Mouse (Mus musculus): ENCODE data around the gene Cbx3.
A peak's percentile ranks its signal among the peaks of the same experiment; 100 is the strongest.
"Not testable (repeated sequence)": the region's sequence is repeated elsewhere in the genome, so short reads cannot be mapped to it uniquely, and the experiment has no call there.

The Cbx3 gene

GRCm38 (mm10) chr6:51471179-51471505 lies 982 bp downstream of the Cbx3 start:
- DNase-seq = no peak

DNA sequence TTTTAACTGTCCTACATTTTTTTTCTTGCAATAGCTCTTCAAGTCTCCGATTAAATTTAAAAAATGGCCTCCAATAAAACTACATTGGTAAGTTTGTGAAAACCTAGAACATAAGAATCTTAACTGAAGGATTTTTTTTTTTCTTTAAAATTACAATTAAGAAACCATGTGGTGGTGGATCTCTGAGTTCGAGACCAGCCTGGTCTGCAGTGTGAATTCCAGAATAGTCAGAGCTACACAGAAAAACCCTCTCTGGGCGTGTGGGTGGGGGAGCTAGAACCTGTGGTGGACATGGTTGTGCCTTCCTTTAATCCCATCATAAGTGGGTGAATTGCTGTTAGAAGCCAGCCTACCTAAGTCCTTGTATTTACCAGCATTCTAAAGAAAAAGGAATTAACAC lies 1.6 kb downstream of the Cbx3 start:
- no peak for DNase-seq

- DNase-seq = no peak
These were observed 2.1 kb downstream of the Cbx3 start for GRCm38 (mm10) chr6:51472213-51472612.

GRCm38 (mm10) chr6:51479136-51479731 lies 9.1 kb downstream of the Cbx3 start:
- no peak for DNase-seq

DNA sequence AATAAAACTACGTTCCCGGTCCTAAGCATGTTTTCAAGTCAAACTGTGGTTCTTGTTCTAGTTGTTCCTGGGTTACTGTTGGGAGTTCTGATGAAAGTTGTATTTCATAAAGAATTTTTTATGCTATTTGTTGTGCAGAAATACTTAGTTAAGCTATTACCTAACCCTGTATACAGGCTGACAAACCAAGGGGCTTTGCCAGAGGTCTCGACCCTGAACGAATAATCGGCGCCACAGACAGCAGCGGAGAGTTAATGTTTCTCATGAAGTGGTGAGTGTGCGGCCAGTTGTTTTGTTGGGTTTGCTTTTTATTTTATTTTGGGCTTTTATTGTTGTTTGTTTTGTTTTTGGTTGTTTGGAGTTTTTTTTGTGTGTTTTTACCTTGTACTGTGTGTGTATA lies 11.4 kb downstream of the Cbx3 start:
- no peak for DNase-seq

DNA sequence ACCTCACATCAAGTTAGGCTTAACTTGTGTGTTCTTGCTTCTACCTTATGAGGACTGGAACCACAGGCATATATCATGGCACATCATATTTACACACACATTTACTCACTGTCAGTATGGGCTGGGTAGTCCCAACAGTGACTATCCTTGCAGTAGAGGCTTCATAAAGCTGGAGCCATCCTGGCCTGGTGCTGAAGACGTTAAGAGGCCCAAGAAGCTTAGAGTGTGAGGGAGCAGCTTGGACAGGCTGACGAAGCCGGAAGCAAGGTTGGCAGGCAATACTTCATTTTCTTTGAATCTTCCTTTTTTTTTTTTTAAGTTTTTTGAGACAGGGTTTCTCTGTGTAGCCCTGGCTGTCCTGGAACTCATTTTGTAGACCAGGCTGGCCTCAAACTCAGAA lies 13.7 kb downstream of the Cbx3 start:
- DNase-seq = no peak

DNA sequence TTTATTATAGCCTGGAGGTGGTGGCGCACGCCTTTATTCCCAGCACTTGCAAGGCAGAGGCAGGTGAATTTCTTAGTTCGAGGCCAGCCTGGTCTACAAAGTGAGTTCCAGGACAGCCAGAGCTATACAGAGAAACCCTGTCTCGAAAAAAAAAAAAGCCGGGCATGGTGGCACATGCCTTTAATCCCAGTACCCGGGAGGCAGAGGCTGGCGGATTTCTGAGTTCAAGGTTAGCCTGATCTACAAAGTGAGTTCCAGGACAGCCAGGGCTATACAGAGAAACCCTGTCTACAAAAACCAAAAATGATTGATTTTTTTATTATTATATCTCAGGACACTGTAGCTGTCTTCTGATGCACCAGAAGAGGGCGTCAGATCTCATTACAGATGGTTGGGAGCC lies 14.4 kb downstream of the Cbx3 start:
- not testable (repeated sequence) for DNase-seq

GRCm38 (mm10) chr6:51485646-51486045 lies 15.5 kb downstream of the Cbx3 start:
- DNase-seq = no peak

DNA sequence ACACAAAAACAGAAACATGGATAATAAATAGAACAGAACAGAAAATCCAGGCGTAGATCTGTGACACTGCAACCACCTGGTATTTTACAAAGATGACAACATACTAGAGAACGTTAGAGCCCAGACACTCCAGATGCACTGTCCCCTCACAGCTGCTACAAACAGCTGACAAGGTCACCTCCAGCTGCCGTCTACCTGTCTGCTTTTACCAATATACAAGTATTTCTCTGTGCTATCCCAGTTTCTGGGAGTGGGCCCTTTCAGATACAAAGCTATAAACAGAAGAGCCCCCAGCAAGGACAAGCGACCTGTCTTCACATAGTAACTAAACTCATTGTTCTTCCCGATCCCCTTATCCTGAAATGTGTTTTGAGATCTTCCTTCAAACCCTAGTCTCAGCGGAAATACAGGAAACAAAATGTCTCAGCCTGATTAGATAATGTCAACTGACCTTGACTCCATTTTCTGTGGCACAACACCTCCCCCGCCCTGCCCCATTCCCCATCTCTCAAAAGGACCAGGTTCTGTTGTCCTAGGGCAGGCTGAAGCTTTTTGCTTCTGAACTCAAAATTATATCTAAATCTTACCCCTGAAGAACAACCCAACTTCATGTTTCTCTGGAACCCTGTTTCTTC lies 16.0 kb downstream of the Cbx3 start:
- no peak for DNase-seq

GRCm38 (mm10) chr6:51486731-51487130 lies 16.6 kb downstream of the Cbx3 start:
- no peak for DNase-seq

DNA sequence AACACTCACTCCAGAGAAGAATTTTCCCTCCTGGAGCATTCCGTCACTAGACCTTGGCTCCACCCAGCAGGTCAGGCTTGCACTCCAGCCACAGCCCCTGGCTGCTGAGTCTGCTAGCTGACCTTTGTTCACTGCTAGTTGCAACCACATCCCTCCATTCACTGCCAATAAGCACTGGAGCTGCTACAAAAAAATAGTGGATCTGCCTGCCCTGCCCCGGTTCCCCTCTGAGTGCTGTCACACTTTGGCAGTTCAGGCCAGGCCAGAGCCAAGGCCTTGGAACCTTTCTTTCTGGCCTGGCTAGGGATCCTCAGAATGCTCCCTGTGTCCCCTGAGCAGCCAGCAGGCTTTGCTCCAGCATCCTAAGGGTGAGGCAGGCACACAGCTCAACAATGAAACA lies 19.6 kb downstream of the Cbx3 start:
- DNase-seq = no peak

DNA sequence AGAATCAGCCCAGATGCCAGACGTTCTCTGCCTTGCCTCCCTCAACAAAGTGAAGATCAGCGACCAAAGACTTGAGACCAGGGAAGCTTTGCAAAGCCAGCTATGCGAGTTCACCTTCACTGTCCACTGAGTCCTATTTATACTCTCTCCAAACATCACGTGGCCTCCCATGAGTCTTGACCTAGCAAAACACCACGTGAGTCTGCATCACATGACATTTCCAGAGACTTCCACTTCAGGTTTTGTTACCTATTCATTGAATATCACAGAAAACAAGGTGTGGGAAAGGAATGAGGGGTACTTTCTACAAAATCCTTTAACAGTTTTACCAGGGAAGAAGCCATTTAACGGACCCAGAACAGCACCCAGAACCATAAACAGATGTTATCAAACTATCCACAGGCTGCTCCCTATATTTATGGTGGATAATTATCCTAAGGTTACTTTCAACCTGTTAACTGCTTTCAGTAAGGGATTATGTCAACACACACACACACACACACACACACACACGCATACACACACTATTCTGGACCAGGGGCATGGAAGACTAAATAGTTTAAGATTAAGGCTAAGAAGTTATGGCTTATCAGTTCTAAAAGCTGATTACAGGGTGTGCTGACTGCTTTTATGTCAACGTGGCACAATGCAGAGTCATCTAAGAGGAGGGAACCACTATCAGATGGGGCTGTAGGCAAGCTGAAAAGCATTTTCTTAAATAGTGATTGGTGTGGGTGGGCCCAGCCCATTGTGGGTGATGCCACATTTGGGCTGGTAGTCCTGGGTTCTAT lies 27.4 kb downstream of the Cbx3 start:
- DNase-seq = no peak

DNA sequence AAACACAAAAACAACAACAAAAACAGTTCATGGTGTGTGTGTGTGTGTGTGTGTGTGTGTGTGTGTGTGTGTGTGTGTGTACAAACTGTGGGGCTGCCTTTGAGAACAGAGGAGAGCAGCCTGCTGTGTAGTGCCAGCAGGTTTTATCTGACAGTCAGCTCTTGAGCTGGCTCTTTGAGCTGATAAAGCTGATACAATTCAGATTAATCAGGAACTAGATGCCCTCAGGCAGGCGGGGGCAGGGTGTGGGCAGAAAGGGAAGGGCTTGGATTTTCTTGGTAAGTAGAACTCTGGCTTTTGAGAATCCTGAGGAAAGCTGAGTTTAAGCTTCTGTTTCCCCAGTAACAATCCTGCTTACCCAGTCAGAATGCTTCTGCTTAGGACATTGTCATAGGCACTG lies 35.5 kb downstream of the Cbx3 start:
- no peak for DNase-seq

DNA sequence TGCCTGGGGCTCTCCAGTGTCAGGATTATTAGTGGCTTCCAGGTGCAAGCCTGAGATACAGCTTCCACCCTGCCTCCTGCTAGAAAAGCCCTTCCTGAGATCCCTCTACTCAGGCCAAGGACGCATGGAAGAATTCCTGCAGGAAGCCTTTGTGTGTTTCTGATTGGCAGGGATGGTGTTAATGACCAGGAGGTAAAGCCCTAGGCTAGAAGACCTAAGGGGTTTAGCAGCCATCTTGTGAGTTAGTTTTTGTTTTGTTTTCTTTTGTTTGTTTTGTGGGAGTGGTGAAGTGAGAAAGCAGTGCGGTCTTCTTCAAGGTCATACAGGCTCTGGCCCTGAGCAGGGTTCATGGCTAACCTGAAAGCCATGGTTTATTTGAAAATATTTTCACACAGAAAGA lies 37.4 kb downstream of the Cbx3 start:
- DNase-seq = no peak

DNA sequence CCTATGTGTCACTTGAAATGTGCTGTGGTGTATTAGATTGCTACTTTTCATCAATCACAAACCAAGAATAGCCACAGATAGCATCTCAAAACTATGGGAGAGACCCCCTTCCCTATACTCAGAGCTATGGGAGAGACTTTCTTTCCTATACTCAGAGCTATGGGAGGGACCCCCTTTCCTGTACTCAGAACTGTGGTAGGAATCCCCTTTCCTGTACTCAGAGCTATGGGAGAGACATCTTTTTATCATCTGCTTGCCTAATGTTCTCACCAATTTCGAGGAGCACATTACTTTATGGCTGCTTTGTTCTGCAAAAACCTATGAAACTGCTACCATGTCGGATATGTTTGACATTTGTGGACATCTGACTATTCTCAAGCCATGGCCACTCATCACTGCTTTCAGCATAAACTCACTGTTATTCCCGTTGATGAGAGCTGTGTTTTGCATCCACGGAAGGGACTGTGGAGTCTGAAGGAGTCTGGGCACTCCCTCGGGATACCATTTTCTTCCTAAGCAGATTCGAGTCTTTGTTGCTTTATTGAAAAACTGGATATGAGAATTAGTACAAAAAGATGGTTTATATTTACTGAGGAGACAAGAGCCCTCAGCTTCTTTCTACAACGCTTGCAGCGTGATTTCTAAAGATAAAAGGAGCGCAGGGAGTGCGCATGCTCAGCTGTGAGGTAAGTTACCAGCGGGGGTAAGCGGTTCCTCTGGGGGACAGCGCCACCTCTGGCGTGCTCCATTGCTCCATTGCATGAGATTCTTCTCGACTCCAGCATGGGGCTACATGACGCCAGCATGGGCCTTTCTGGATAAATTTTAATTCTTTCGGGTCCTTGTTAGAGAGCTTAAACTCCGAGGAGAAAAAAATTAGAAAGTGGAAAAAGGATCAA lies 38.8 kb downstream of the Cbx3 start:
- peak; percentile 45 to 78 for DNase-seq

GRCm38 (mm10) chr6:51510094-51510493 lies 39.9 kb downstream of the Cbx3 start:
- DNase-seq = peak in 1 of 2 experiments; percentile 60

GRCm38 (mm10) chr6:51510946-51511345 lies 40.8 kb downstream of the Cbx3 start:
- no peak for DNase-seq

DNA sequence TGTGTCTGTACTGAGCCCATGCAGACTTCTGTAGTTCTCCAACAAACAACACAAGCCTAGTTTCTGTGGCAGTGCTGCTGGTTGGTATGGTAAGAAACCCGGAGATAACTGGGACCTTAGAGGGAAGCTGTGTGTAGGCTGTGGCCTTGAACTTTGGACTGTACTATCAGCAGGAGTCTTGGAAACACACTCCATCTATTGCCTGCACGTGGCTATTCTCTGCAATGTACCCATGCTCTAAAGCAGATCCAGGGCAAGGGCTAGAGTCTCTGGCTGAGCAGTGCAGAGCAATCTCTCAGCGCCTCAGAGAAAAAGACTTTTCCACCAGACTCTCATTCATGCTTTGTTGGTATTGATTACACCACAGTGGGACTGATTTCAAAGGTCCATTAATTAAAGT lies 43.6 kb downstream of the Cbx3 start:
- DNase-seq = no peak

DNA sequence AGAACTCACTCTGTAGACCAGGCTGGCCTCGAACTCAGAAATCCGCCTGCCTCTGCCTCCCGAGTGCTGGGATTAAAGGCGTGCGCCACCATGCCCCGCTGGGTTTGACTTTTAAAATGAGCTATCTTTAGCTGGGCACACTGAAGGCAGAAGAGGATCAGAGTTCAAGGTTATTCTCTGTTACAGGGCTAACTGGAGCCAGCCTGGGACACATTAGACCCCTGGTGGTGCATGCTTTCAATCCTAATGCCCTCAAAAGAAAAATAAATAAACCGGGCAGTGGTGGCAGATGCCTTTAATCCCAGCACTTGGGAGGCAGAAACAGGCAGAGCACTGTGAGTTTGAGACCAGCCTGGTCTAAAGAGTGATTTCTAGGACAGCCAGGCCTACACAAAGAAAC lies 44.7 kb downstream of the Cbx3 start:
- no peak for DNase-seq

- no peak for DNase-seq
These were observed 53.1 kb downstream of the Cbx3 start for GRCm38 (mm10) chr6:51523310-51523709.

- DNase-seq = peak in 1 of 2 experiments; percentile 37
These were observed 53.7 kb downstream of the Cbx3 start, which contains the start of gene Snx10 for GRCm38 (mm10) chr6:51523807-51524320. TSS of gene Snx10 (plus strand) at chr6:51523901.

DNA sequence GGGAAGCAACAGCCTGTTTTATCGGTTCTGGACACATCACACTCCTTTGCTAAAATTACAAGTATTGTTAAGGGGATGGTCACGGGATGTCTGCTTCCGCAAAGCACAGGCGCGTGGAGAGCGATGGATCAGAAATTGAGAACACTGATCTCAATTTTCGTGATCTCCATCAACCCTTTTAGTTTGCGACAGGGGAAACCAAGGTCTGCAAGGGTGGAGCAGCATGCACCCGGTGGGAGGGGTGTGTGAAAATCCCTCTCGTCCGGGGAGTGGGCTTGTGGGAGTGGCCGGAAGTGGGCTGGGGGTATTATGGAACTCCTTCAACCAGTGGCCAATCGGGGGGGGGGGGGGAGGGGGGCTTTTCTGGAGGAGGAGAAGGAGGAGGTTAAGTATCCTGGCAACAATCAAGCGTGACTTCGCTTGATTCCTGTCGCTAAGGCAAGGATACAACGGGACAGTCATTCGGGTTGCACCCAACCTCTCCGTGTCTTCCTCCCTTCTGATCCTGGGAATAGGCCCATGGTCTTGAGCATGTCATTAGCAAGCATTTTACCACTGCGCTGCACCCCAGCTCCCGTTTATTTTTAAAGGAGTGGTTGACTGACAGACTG lies 54.3 kb downstream of the Cbx3 start:
- DNase-seq = peak in 1 of 2 experiments; percentile 28

Measured in spleen, adult 18-20 months (tissue).